Comparison of ENCODE assay signal across 8 mouse cellular contexts in the genomic region with DNA sequence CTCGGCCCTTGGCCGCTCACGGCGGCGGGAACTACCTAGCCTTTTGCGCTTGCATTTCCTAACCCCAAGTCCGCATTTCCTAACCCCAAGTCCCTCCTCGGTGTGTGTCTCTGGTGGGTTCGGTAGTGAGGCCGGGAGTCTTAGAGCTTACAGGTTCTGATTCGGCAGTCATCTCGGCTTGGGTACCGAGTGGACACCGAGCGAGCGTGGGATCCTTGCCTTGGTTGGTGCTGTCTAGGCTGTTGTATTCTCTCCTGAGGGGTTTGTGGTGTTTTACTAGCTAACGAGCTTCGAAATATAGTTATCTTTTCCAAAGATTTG. TPM values are rescaled to one million over a fixed set of nuclear protein-coding genes. Genes with fewer than 3 reads are reported as not detected.
DNase-seq lines count a peak whose midpoint lies in the region; ATAC-seq and TF ChIP-seq lines count a peak whose summit lies in the region.

No protein-coding gene starts in this region.

- TF ChIP-seq CTCF in lung, embryonic 14.5 days (IDR thresholded peaks at IDR 0.05; ENCODE audit: low read depth), result no peak
- TF ChIP-seq CTCF in embryonic fibroblast, embryonic 13.5 days (IDR thresholded peaks at IDR 0.05; ENCODE audit: borderline replicate concordance, insufficient read depth, low read length), result no peak
- no peak for TF ChIP-seq CTCF in olfactory bulb, adult 2 months (IDR thresholded peaks at IDR 0.05; ENCODE audit: insufficient read depth, low read depth, low read length)

- H3K4me2 ChIP-seq in lung, embryonic 14.5 days, result peak overlapping the region; percentile 96
- peak overlapping the region; percentile 98 for H3K4me2 ChIP-seq in limb, embryonic 12.5 days

- peak overlapping the region; percentile 79 for H3K9ac ChIP-seq in lung, embryonic 14.5 days
- peak overlapping the region; percentile 88 for H3K9ac ChIP-seq in limb, embryonic 12.5 days (replicated peaks)

- H3K4me1 ChIP-seq in lung, embryonic 14.5 days (ENCODE audit: insufficient read depth), result peaks cover 7% of the 10 kb centered on the region; the same call in 1 of the 2 replicates
- H3K4me1 ChIP-seq in embryonic fibroblast, embryonic 13.5 days (ENCODE audit: control insufficient read depth, insufficient read depth, low read length), result no peaks in the 10 kb centered on the region
- peaks cover 21% of the 10 kb centered on the region for H3K4me1 ChIP-seq in limb, embryonic 12.5 days (replicated peaks)
- H3K4me1 ChIP-seq in olfactory bulb, adult 2 months (ENCODE audit: control insufficient read depth, insufficient read depth, low read length), result peaks cover 25% of the 10 kb centered on the region

- no peak for TF ChIP-seq POLR2A in embryonic fibroblast, embryonic 13.5 days (IDR thresholded peaks at IDR 0.05; ENCODE audit: low read depth, low read length)
- no peak for TF ChIP-seq POLR2A in olfactory bulb, adult 2 months (IDR thresholded peaks at IDR 0.05; ENCODE audit: insufficient read depth, low read depth, low read length)

- DNase-seq in lung, embryonic 14.5 days, result peak; percentile 7
- DNase-seq in lung, postnatal 36 days, result no peak
- no peak for DNase-seq in cerebellum, adult 9-11 months

- ATAC-seq in lung, embryonic 14.5 days (ENCODE audit: insufficient read depth), result no peak
- no peak for ATAC-seq in limb, embryonic 12.5 days (ENCODE audit: insufficient number of reproducible peaks, insufficient read depth, low FRiP score, low TSS enrichment, low read depth)
- no peak for ATAC-seq in activated CD4-positive, CD25-positive, alpha-beta regulatory T cell, adult 4 months
- no peak for ATAC-seq in erythroid progenitor cell, adult 5-6 weeks (replicated peaks; ENCODE audit: low FRiP score, poor library complexity, severe bottlenecking)

- no peak overlapping the region for H3K27ac ChIP-seq in lung, embryonic 14.5 days (ENCODE audit: low read depth)
- 0 out of 2 replicates have a peak overlapping the region, but pooled peaks have one; percentile 10 for H3K27ac ChIP-seq in embryonic fibroblast, embryonic 13.5 days (ENCODE audit: insufficient read depth, low read length)
- no peak overlapping the region for H3K27ac ChIP-seq in limb, embryonic 12.5 days
- no peak overlapping the region for H3K27ac ChIP-seq in olfactory bulb, adult 2 months (ENCODE audit: insufficient read depth, low read depth, low read length)

- 4% methylated on average over 18 of the region's 18 CpGs for WGBS in lung, embryonic 14.5 days
- WGBS in limb, embryonic 12.5 days, result 4% methylated on average over 18 of the region's 18 CpGs
- 3% methylated on average over 18 of the region's 18 CpGs for WGBS in olfactory bulb, adult 2 months

- no peaks in the 10 kb centered on the region for H3K27me3 ChIP-seq in lung, embryonic 14.5 days (ENCODE audit: insufficient read depth, low read length)
- H3K27me3 ChIP-seq in limb, embryonic 12.5 days, result peaks cover 3% of the 10 kb centered on the region

- peak overlapping the region; percentile 88 for H3K4me3 ChIP-seq in lung, embryonic 14.5 days (ENCODE audit: low read depth, low read length)
- H3K4me3 ChIP-seq in embryonic fibroblast, embryonic 13.5 days (ENCODE audit: insufficient read depth, low read length), result peak overlapping the region; percentile 73
- H3K4me3 ChIP-seq in limb, embryonic 12.5 days (replicated peaks), result peak overlapping the region; percentile 91
- H3K4me3 ChIP-seq in olfactory bulb, adult 2 months (ENCODE audit: insufficient read depth, low read depth, low read length), result peak overlapping the region; percentile 93

- no peaks in the 10 kb centered on the region for H3K9me3 ChIP-seq in lung, embryonic 14.5 days (ENCODE audit: low read depth, low read length)
- no peaks in the 10 kb centered on the region for H3K9me3 ChIP-seq in limb, embryonic 12.5 days

- no peaks in the 10 kb centered on the region for H3K36me3 ChIP-seq in lung, embryonic 14.5 days (ENCODE audit: insufficient read depth)
- no peaks in the 10 kb centered on the region for H3K36me3 ChIP-seq in limb, embryonic 12.5 days

RNA-seq across cellular contexts. Expression of a gene that starts 1.0 kb away (rescaled TPM):
- polyA plus RNA-seq in lung, embryonic 14.5 days (2014; fragmentation: Nextera tagmentation; extraction: Ambion mirVana), result 66.8 and 67.2 TPM in 2 replicates
- polyA plus RNA-seq in embryonic fibroblast, embryonic 13.5 days (2011; ENCODE audit: insufficient read length, low read depth, missing spikeins), result 20.3 and 45.2 TPM in 2 replicates
- polyA plus RNA-seq in limb, embryonic 12.5 days (2016; fragmentation: Nextera tagmentation; extraction: Ambion mirVana), result 56.7 and 64.3 TPM in 2 replicates
- not detected in 2 replicates for polyA plus RNA-seq in olfactory bulb, adult 2 months (2012; ENCODE audit: insufficient read depth, insufficient read length, low replicate concordance, missing spikeins)
- 10 to 100 TPM; 18.2 to 20.1 TPM for polyA plus RNA-seq in activated CD4-positive, CD25-positive, alpha-beta regulatory T cell, adult 4 months (2017; shearing (Covaris generic))
- total RNA-seq in erythroid progenitor cell, adult 5-6 weeks (2015; ENCODE audit: low replicate concordance), result 25.2 TPM in 1 of 2 replicates, not detected in the other
- 15.5 TPM in 1 of 2 replicates, not detected in the other for total RNA-seq in erythroid progenitor cell, adult 5-6 weeks (2017; ENCODE audit: low replicate concordance)

Comparison
In these comparisons a context has a peak if more than half of its experiments do, and no peak if none do; other contexts are left out.
1. RNA of a gene that starts 1.0 kb away (polyA plus RNA-seq): 66.8 to 67.2 TPM in lung, embryonic 14.5 days, 56.7 to 64.3 TPM in limb, embryonic 12.5 days, 20.3 to 45.2 TPM in embryonic fibroblast, embryonic 13.5 days and 18.2 to 20.1 TPM in activated CD4-positive, CD25-positive, alpha-beta regulatory T cell, adult 4 months; not detected in olfactory bulb, adult 2 months; every median in the first group is over 10 times any median in the second.
2. Peak in every context shown above with its lines, with median percentiles within 50 percentile points of each other: H3K4me3 ChIP-seq.